In the genomic region with DNA sequence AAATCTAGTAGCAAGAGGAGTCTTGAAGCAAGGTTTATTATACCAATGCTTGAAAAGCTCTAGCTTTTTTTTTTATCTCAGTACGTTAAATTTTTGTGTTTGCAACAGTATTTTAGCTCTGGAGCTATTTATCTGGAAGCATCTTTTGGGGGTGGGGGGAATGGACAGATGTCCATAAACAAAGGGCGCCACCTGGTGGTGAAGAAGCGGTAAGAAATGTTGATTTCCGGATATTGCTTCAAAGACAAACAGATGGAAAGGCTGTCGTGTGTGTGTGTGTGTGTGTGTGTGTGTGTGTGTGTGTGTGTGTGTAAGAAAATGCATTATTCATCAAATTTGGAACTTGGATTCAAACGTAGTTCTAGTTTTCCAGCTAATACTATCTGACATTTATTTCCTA, we compare ENCODE assay signal across 9 mouse cellular contexts.
A peak's percentile ranks its signal among the peaks of the same experiment; 100 is the strongest.
DNase-seq lines count a peak whose midpoint lies in the region; ATAC-seq and TF ChIP-seq lines count a peak whose summit lies in the region.
"Had no signal": no experiment of that assay in that cellular context is flagged by ENCODE, and none has a peak within 500 bp of the region (broad histone marks: within the 10 kb centered on the region; RNA-seq: fewer than 3 reads in every experiment).

No protein-coding gene starts in this region.

- H3K27ac ChIP-seq in forebrain, embryonic 10.5 days, result no peak overlapping the region
- no peak overlapping the region for H3K27ac ChIP-seq in forebrain, embryonic 12.5 days
- no peak overlapping the region for H3K27ac ChIP-seq in kidney, postnatal 0 days

- WGBS in forebrain, embryonic 10.5 days, result 9% methylated on average over 6 of the region's 6 CpGs
- WGBS in forebrain, embryonic 12.5 days, result 6% methylated on average over 6 of the region's 6 CpGs
- 5% methylated on average over 6 of the region's 6 CpGs for WGBS in kidney, postnatal 0 days

- peak; percentile 82 for TF ChIP-seq CTCF in kidney, postnatal 0 days (IDR thresholded peaks at IDR 0.05; ENCODE audit: low read depth)

- peaks cover 8% of the 10 kb centered on the region; the same call in 1 of the 2 replicates for H3K27me3 ChIP-seq in forebrain, embryonic 10.5 days (ENCODE audit: poor library complexity, severe bottlenecking)
- peaks cover 8% of the 10 kb centered on the region; the same call in 1 of the 2 replicates for H3K27me3 ChIP-seq in forebrain, embryonic 12.5 days
- no peaks in the 10 kb centered on the region for H3K27me3 ChIP-seq in kidney, postnatal 0 days (ENCODE audit: insufficient read depth, low read length)

- H3K4me1 ChIP-seq in forebrain, embryonic 10.5 days, result peaks cover 15% of the 10 kb centered on the region
- no peaks in the 10 kb centered on the region for H3K4me1 ChIP-seq in forebrain, embryonic 12.5 days
- H3K4me1 ChIP-seq in kidney, postnatal 0 days (replicated peaks; ENCODE audit: insufficient read depth, low read length), result no peaks in the 10 kb centered on the region

- no peak overlapping the region for H3K4me3 ChIP-seq in forebrain, embryonic 10.5 days
- H3K4me3 ChIP-seq in forebrain, embryonic 12.5 days (replicated peaks), result no peak overlapping the region
- no peak overlapping the region for H3K4me3 ChIP-seq in kidney, postnatal 0 days (replicated peaks; ENCODE audit: low read depth, low read length)
- H3K4me3 ChIP-seq: myocyte had no signal

- no peak overlapping the region for H3K4me2 ChIP-seq in forebrain, embryonic 12.5 days
- no peak overlapping the region for H3K4me2 ChIP-seq in kidney, postnatal 0 days (ENCODE audit: low read length)

- ATAC-seq in forebrain, embryonic 12.5 days (ENCODE audit: low FRiP score), result no peak
- no peak for ATAC-seq in kidney, postnatal 0 days (replicated peaks; ENCODE audit: low FRiP score, low read depth)
- no peak for ATAC-seq in activated CD4-positive, CD25-positive, alpha-beta regulatory T cell, adult 4 months

- peak; percentile 41 for DNase-seq in forebrain, embryonic 10.5 days (ENCODE audit: extremely low spot score, low spot score)
- peak; percentile 70 to 71 for DNase-seq in right cerebral cortex, postnatal 10 days (ENCODE audit: low spot score in 2 of 2)
- no peak for DNase-seq in right cerebral cortex, adult 18-20 months
- DNase-seq in cerebellum, postnatal 36 days, result peak; percentile 24 to 26
- peak; percentile 91 for DNase-seq in kidney, postnatal 0 days (ENCODE audit: low spot score)
- peak; percentile 71 for DNase-seq in lung, postnatal 14 days

- H3K9me3 ChIP-seq in forebrain, embryonic 10.5 days, result no peaks in the 10 kb centered on the region
- H3K9me3 ChIP-seq in forebrain, embryonic 12.5 days, result no peaks in the 10 kb centered on the region
- H3K9me3 ChIP-seq in kidney, postnatal 0 days (replicated peaks; ENCODE audit: low read length), result no peaks in the 10 kb centered on the region

- no peak overlapping the region for H3K9ac ChIP-seq in forebrain, embryonic 12.5 days
- H3K9ac ChIP-seq in kidney, postnatal 0 days (ENCODE audit: low read depth, low read length), result no peak overlapping the region

- H3K36me3 ChIP-seq in forebrain, embryonic 10.5 days (replicated peaks), result no peaks in the 10 kb centered on the region
- H3K36me3 ChIP-seq in forebrain, embryonic 12.5 days (replicated peaks), result no peaks in the 10 kb centered on the region
- no peaks in the 10 kb centered on the region for H3K36me3 ChIP-seq in kidney, postnatal 0 days (ENCODE audit: insufficient read depth, low read length)
